Mouse (Mus musculus): Measurements from ENCODE around the gene Crk. TPM values are rescaled to one million over a fixed set of nuclear protein-coding genes. Genes with fewer than 3 reads are reported as not detected.

The Crk gene
- 100 and 101 TPM in 2 replicates for total RNA-seq (2021)
- long read RNA-seq, experiment 1, full-length matches to known transcripts: 50 of 63 reads
- long read RNA-seq, experiment 1, partial matches to known transcripts: 12 of 63 reads
- long read RNA-seq, experiment 1, other reads (novel, unspliced or antisense): 1 of 63 reads
- long read RNA-seq, experiment 2, full-length matches to known transcripts: 31 of 40 reads
- long read RNA-seq, experiment 2, partial matches to known transcripts: 6 of 40 reads
- long read RNA-seq, experiment 2, other reads (novel, unspliced or antisense): 3 of 40 reads

GRCm38 (mm10) chr11:75678747-75679438 lies at the start of gene Crk:
Gene Crk, plus strand, starts transcription at chr11:75679259.
- peak; percentile 100 for DNase-seq

GRCm38 (mm10) chr11:75630098-75630497 lies 49.0 kb upstream of the Crk start:
- no peak for DNase-seq

GRCm38 (mm10) chr11:75630645-75631229 lies 48.3 kb upstream of the Crk start, which contains the start of gene Inpp5k:
Gene Inpp5k, plus strand, starts transcription at chr11:75630988.
- DNase-seq: peak; percentile 97

DNA sequence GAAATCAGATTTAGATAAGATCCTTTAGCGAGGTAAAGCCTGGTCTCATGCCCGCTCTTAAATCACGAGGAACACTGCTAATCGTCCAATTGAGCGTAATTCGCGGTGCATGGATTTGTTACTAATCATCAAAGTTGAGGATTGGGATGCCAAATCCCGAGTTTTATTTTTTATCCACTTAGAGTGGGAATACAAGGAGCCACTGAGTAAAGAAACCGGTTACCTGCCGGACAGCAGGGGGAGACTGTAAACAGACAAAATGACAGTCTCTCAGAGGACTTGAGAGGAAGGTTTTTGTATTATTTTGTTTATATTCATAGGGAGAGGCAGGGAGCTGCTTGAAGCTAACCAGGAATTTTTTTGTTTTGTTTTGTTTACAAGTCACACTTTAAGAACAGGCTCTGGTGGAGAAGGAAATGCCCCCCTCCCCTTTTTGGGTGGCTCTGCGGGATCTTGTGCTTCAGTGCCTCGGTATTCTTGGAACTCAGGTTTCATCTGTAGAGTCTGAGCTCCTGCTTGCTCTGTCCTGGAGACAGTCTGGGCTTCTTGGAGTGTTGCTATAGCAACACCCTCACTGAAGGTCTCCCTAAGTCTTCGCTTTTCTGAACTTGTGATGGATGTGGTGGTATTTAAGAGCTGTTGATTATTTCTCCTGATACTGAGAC lies 47.4 kb upstream of the Crk start:
- DNase-seq: peak; percentile 39

DNA sequence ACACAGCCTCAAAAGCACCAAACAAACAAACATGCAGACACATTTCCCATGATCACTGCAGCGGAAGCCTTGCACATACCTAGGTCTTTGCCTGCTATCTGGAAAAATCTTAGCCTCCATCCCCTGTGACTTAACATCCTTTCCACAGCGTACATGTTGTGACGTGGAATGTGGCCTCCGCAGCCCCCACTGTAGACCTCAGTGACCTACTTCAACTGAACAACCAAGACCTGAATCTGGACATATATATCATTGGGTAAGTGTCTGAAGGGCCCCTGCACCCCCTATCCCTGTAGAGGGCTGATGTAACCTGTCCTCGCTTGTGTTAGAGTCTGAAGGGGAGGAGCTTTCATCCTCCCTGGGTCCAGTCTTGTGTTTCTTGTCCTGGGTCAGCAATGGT lies 46.1 kb upstream of the Crk start:
- DNase-seq: no peak

DNA sequence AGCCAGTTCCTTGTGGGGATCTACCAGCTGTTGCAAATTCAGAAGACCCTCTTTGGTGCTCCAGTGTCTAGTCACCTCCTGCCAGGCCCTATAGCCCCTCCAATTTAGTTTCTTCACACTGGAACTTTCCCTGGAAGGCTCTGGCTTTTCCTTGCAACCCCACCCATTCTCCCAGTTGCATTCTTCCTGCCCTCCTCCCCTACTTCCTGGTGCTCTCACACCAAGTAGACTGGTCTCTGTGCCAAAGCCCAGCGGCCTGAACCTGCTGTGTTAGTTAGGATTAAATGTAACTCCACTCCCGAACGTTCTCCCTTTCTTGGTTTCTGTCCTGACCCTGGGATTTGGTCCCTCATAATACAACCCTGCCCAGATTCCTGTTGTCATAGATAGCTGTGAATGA lies 44.3 kb upstream of the Crk start:
- no peak for DNase-seq

DNA sequence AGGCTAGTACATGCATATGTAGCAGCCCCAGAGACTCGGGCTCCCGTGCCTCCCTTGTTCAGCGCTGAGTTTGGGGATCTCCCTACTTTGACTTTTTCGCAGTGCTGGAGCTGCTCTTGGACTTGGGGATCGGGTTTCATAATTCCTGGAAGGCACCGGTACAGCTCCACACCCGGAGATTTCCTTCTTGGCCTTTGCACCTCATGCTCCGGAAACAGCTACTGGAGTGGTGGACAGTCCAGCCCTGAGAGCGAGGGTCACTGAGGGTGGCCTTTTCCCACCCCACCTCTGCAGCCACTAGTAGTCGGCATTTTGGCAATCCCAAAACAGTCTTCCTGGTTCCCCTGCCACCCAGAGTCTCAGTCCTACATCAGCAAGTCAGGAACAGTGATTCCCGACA lies 43.7 kb upstream of the Crk start:
- peak; percentile 34 for DNase-seq

DNA sequence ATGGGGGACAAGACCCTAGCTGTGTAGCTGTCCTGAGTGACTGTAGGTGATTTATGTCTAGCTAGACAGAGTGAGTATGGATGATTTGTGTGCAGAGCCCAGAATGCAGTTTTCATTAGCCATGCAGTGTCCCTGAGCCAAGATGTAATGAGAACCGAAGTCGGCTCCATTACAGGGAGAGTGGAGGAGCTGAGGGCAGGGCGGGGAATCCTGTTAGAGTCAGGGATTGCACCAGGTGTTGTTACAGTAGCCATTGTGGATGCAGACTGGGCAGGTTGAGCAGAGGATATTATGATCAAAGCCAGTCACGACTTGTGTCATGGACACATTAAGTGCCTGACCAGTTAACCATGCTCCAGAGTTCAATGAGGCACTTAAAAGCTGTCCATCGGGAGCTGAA lies 35.7 kb upstream of the Crk start:
- DNase-seq: no peak

DNA sequence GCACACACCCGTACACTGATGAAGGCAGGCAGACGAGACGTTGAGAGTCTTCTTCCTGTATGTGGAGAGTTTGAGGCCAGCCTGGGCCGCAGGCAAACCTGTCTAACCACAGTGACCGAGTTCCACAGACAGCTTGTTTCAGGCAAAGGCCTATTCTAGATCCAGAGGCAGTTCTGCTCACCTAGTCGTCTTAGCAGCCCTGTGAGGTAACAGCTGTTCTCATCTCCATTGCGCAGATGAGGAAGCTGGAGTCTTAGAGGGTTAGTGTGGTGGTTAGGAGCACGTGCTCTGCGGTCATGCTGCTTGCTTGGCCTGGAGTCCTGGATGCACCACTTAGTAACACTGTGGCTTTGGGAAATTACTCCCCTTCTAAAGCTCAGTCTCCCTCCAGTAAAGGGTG lies 34.4 kb upstream of the Crk start:
- no peak for DNase-seq

DNA sequence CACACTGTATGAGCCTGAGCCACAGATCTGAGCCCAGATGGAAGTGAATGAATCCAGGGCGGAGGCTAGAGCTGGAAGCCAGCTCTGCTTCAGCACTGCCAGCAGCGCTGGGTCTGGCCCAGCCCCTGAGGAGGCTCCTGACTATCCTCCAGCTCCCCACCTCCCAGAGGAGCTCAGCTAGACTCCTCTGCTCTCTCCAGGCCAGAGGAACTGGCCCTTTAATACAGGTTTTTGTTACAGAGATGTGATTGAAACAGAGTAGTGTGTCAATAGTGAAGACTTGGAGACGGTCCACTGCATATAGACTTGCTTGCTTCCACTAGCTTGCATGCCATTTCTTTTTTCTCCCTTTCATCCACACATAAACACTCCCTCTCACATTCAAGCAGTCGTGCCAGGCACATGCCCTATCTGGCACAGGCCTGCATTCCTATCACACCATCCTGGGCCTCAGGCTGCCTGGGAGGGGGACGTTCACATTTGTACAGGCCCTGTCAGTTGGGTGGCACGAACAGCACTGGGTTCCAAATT lies 31.3 kb upstream of the Crk start:
- peak; percentile 69 for DNase-seq

DNA sequence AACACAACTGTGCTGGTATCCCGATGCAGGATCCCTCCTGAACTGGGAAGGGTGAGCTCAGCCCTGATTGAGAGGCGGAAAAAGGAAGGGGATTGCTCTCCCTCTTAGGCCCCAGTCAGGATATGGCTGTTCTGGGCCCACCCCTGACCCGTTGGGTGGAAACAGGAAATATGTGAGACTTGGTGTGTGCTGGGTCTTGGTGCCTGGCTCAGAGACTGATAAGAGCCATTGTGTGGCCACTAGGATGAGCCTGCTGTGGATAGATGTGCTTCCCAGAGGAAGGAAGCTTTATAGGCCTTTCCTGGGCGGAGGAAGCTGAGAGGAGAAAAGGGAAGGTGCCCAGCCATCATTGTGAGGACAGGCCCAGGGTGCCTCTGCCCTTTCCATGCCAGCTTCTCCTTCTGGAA lies 29.9 kb upstream of the Crk start:
- peak; percentile 56 for DNase-seq

DNA sequence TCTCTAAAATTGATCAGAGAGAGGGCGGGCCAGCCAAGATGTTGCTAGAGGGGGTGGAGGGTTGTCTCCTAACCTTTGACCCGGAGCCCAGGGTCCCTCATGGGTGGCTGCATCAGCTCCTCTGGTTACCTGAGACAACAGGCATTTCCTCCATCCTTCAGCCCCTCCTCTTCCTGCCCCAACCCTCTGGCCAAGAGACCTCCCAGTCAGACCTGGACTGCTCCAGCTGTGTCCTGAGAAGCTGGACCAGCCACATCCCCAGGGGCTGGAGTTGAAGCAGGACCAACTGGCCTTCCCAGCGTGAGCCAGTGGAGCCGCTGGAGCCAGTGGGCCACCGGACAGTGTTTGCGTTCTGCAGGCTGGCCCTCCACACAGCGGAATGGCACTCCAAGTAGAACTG lies 28.7 kb upstream of the Crk start, which contains the start of gene Myo1c:
Gene Myo1c (plus strand): TSS at position 194 of the 400 bp plus-strand sequence.
- DNase-seq: peak; percentile 78

DNA sequence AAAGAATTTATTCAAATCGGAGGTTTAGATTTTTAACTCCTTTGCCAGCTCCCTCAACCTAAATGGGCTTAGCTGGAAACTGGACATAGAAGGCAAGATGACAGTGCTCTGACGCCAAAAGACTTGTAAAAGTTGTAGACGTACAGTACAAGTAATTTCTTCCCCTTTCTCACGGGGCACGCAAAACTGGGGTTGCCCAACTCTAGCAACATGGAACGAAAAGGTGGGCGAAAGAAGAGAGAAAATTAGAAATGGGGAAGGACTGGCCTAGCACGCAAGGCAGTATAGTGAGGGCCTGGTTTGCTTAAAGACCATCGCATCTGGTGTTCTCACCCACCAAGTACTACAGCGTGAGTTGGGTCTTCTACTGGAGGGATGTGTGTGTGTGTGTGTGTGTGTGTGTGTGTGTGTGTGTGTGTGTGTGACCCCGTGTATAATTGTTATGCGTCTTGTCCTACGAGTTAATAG lies 28.1 kb upstream of the Crk start:
- DNase-seq: no peak

DNA sequence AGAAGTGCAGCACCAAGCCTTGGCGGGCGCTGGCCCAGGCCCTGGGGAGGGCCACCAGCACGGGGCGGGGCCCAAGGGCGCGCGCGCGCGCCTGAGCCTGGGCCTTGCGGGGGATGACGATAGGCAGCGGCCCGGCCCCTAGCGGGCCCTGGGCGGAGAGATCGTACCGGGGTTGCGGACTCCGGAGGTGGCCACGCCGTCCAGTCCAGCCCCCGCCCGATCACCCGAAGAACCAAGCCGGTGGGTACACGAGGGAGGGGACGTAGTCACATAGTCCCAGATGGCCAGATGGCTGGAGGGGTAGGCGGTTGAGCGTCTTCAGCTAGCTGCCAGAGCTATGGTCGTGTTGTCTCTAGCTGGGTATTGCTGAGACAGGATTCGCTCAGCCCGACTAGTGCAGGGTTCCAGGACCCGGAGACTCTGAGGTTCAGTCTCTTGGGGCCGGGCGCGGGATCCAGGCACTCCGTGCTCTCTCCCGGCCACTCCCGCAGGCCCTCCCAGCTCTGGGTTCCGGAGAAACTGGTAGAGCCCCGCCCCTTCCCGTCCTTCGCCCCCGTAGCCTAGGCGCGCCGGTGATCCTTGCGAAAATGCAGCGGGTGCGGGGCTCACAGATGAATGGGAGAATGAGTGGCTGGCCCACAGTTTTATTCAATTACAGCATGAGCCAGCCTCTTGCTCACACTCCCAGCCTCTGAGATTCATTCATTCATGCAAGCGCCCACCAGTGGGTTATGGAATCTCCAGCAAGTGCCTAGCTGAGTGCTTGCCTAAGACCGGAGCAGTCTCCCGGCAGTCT lies 27.4 kb upstream of the Crk start:
- DNase-seq: peak; percentile 93

DNA sequence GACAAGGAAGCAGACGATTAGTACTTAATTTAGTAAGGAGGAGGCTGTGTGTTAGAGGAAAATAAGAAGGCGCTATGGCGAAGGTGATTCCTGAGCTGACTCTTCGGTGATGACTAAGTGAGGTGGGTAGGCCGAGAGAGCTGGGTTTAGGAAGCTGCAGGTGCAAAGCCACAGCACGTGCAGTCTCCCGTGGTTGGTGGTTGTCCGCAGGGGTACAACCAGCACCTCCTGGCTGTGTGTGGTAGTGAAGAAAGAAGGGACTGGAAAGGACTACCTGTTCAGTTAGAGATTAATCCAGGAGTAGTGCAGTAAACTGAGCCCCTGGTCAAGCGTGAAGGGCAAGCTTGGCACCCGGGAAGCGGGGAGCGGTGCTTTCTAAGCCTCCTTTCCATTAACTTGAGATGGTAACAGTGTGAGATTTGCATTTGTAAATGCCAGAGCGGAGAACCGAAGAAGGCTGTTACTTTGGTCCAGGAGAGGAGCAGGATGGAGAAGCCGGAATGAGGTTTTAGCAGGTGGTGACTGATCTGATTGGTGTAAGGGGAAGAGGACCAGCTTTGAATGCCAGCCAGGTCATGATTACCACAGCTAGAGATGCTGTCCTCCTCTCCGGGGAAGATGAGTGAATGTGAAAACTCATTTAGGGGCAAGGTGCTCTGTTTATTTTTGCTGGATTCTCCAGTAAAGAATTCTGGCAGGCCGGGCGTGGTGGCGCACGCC lies 26.7 kb upstream of the Crk start:
- DNase-seq: no peak

DNA sequence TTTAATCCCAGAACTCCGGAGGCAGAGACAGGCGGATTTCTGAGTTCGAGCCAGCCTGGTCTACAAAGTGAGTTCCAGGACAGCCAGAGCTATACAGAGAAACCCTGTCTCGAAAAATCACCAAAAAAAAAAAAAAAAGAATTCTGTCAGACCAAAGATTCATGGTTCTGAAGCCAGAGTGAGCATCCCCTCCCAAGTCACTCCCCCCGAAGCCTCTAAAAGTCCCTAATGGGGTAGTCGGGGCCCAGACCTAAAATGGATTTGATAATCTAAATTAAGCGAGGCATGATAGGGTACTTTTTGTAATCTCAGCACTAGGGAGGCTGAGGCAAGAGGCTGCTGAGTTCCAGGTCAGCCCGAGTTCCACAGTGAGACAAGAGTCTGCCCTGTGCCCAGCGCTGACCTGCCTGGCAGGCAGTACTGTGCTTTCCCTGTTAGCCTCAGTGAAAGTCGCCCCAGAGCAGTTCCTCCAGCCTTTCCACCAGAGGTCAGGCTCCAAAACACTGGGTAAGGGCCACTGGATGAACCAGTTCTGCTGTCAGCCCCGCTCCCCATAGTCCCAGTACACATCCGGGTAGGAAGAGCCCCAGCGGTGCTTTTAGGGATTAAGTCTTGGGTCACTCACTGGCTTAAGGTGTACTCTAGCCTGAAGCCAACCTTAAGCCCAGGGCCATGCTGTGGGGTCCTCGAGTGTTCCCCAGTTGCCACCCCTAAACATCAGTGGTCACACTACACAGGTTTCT lies 25.9 kb upstream of the Crk start:
- DNase-seq: peak; percentile 39

DNA sequence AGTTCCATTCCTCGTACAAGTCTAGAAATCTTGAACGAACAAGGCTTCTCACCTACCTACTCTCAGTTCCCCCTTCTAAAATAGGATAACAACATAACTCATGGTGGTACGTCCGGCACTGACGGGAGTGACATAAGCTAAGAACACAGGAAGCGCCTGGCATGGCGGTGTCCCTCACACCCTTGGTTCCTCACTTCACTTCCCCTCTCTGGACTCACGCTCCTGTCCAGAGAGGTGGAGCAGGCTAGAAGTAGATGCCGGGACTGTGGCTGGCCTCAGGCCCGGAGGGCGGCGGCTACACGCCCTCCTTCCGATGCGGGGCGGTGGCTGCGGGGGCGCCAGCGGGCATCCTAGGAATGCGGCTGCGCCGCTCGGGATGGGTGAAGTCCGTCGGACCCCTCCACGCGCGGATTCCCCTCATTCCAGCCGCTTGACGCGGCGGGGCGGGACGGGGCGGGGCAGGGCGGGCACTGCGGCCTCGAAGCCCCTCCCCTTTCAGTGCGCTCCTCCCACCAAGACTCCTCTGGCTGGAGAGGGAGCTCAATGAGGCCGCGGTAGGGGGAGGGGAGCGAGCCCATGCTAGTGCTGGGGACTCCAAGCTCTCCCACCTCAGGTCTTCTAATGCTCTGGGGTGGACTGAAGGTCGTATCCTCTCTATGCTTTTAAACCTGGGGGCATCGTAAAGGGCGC lies 25.1 kb upstream of the Crk start:
- DNase-seq: peak; percentile 91

GRCm38 (mm10) chr11:75654471-75655390 lies 24.3 kb upstream of the Crk start:
- DNase-seq: peak; percentile 58
